Mouse (Mus musculus): ENCODE measurements around the gene Pnpla1. TPM values are rescaled to one million over a fixed set of nuclear protein-coding genes. Genes with fewer than 3 reads are reported as not detected.

Gene Pnpla1
- polyA plus RNA-seq, 2 experiments = 2.7 to 4.5 TPM

GRCm38 (mm10) chr17:28843665-28844064, 14.5 kb upstream of the Pnpla1 start:
- 67% methylated on average over 5 of the region's 5 CpGs for WGBS
- ATAC-seq (ENCODE audit: low FRiP score, low read depth) = no peak

GRCm38 (mm10) chr17:28846974-28847617, 11.1 kb upstream of the Pnpla1 start:
- Histone ChIP-seq H3K36me3 (ENCODE audit: control insufficient read depth, insufficient read depth, low read length) (no peaks in the 10 kb centered on the region), H3K9ac (ENCODE audit: low read depth, low read length, severe bottlenecking) (no peak overlapping the region), H3K27me3 (ENCODE audit: control insufficient read depth, insufficient read depth, low read length) (no peaks in the 10 kb centered on the region), H3K27ac (replicated peaks; ENCODE audit: low read depth, low read length) (no peak overlapping the region), H3K9me3 (ENCODE audit: control insufficient read depth, low read length) (no peaks in the 10 kb centered on the region), H3K4me2 (replicated peaks; ENCODE audit: low read depth, low read length, severe bottlenecking) (no peak overlapping the region), H3K4me3 (replicated peaks; ENCODE audit: low read length) (no peak overlapping the region), H3K4me1 (ENCODE audit: control insufficient read depth, insufficient read depth, low read length) (no peaks in the 10 kb centered on the region)
- no peak for ATAC-seq (ENCODE audit: low FRiP score, low read depth)
- 55% methylated on average over 11 of the region's 11 CpGs for WGBS
- DNase-seq (ENCODE audit: low spot score) = no peak
- TF ChIP-seq POLR2A (IDR thresholded peaks at IDR 0.05; ENCODE audit: borderline replicate concordance, extremely low read depth, insufficient read depth, insufficient read length) = no peak

More at GRCm38 (mm10) chr17:28843665-28844064, 14.5 kb upstream of the Pnpla1 start:
- Histone ChIP-seq H3K36me3 (ENCODE audit: control insufficient read depth, insufficient read depth, low read length) (peaks cover 9% of the 10 kb centered on the region), H3K9me3 (ENCODE audit: control insufficient read depth, low read length) (no peaks in the 10 kb centered on the region), H3K4me3 (replicated peaks; ENCODE audit: low read length) (no peak overlapping the region), H3K27ac (replicated peaks; ENCODE audit: low read depth, low read length) (no peak overlapping the region), H3K4me1 (ENCODE audit: control insufficient read depth, insufficient read depth, low read length) (no peaks in the 10 kb centered on the region), H3K9ac (ENCODE audit: low read depth, low read length, severe bottlenecking) (no peak overlapping the region), H3K27me3 (ENCODE audit: control insufficient read depth, insufficient read depth, low read length) (no peaks in the 10 kb centered on the region), H3K4me2 (replicated peaks; ENCODE audit: low read depth, low read length, severe bottlenecking) (no peak overlapping the region)
- TF ChIP-seq POLR2A (IDR thresholded peaks at IDR 0.05; ENCODE audit: borderline replicate concordance, extremely low read depth, insufficient read depth, insufficient read length) = no peak
- DNase-seq (ENCODE audit: low spot score) = no peak

GRCm38 (mm10) chr17:28850511-28850910, 7.7 kb upstream of the Pnpla1 start:
- 90% methylated on average over 5 of the region's 5 CpGs for WGBS
- no peaks in the 10 kb centered on the region for H3K9me3 ChIP-seq (ENCODE audit: control insufficient read depth, low read length)
- TF ChIP-seq POLR2A (IDR thresholded peaks at IDR 0.05; ENCODE audit: borderline replicate concordance, extremely low read depth, insufficient read depth, insufficient read length) = no peak

GRCm38 (mm10) chr17:28854377-28854776, 3.8 kb upstream of the Pnpla1 start:
- Histone ChIP-seq H3K9me3 (ENCODE audit: control insufficient read depth, low read length) (peaks cover 7% of the 10 kb centered on the region; the same call in 1 of the 2 replicates), H3K9ac (ENCODE audit: low read depth, low read length, severe bottlenecking) (no peak overlapping the region), H3K27ac (replicated peaks; ENCODE audit: low read depth, low read length) (no peak overlapping the region), H3K4me1 (ENCODE audit: control insufficient read depth, insufficient read depth, low read length) (no peaks in the 10 kb centered on the region), H3K27me3 (ENCODE audit: control insufficient read depth, insufficient read depth, low read length) (no peaks in the 10 kb centered on the region), H3K36me3 (ENCODE audit: control insufficient read depth, insufficient read depth, low read length) (no peaks in the 10 kb centered on the region), H3K4me3 (replicated peaks; ENCODE audit: low read length) (no peak overlapping the region), H3K4me2 (replicated peaks; ENCODE audit: low read depth, low read length, severe bottlenecking) (no peak overlapping the region)
- no peak for ATAC-seq (ENCODE audit: low FRiP score, low read depth)
- no peak for DNase-seq (ENCODE audit: low spot score)
- no peak for TF ChIP-seq POLR2A (IDR thresholded peaks at IDR 0.05; ENCODE audit: borderline replicate concordance, extremely low read depth, insufficient read depth, insufficient read length)
- WGBS = 83% methylated on average over 7 of the region's 7 CpGs

More at GRCm38 (mm10) chr17:28850511-28850910, 7.7 kb upstream of the Pnpla1 start:
- H3K4me3 ChIP-seq (replicated peaks; ENCODE audit: low read length) = no peak overlapping the region
- no peak overlapping the region for H3K4me2 ChIP-seq (replicated peaks; ENCODE audit: low read depth, low read length, severe bottlenecking)
- H3K4me1 ChIP-seq (ENCODE audit: control insufficient read depth, insufficient read depth, low read length) = no peaks in the 10 kb centered on the region
- no peak for ATAC-seq (ENCODE audit: low FRiP score, low read depth)
- H3K27ac ChIP-seq (replicated peaks; ENCODE audit: low read depth, low read length) = no peak overlapping the region
- DNase-seq (ENCODE audit: low spot score) = no peak
- H3K27me3 ChIP-seq (ENCODE audit: control insufficient read depth, insufficient read depth, low read length) = no peaks in the 10 kb centered on the region
- H3K9ac ChIP-seq (ENCODE audit: low read depth, low read length, severe bottlenecking) = no peak overlapping the region
- H3K36me3 ChIP-seq (ENCODE audit: control insufficient read depth, insufficient read depth, low read length) = no peaks in the 10 kb centered on the region

GRCm38 (mm10) chr17:28855166-28855885, 2.9 kb upstream of the Pnpla1 start:
- H3K9me3 ChIP-seq (ENCODE audit: control insufficient read depth, low read length) = peaks cover 7% of the 10 kb centered on the region; the same call in 1 of the 2 replicates
- H3K4me3 ChIP-seq (replicated peaks; ENCODE audit: low read length) = no peak overlapping the region
- ATAC-seq (ENCODE audit: low FRiP score, low read depth) = no peak
- TF ChIP-seq POLR2A (IDR thresholded peaks at IDR 0.05; ENCODE audit: borderline replicate concordance, extremely low read depth, insufficient read depth, insufficient read length) = no peak
- H3K36me3 ChIP-seq (ENCODE audit: control insufficient read depth, insufficient read depth, low read length) = no peaks in the 10 kb centered on the region
- H3K4me2 ChIP-seq (replicated peaks; ENCODE audit: low read depth, low read length, severe bottlenecking) = no peak overlapping the region
- no peak overlapping the region for H3K27ac ChIP-seq (replicated peaks; ENCODE audit: low read depth, low read length)
- DNase-seq (ENCODE audit: low spot score) = no peak
- 74% methylated on average over 9 of the region's 9 CpGs for WGBS
- H3K27me3 ChIP-seq (ENCODE audit: control insufficient read depth, insufficient read depth, low read length) = no peaks in the 10 kb centered on the region
- H3K4me1 ChIP-seq (ENCODE audit: control insufficient read depth, insufficient read depth, low read length) = no peaks in the 10 kb centered on the region
- H3K9ac ChIP-seq (ENCODE audit: low read depth, low read length, severe bottlenecking) = no peak overlapping the region

Measured in limb, embryonic 14.5 days (tissue).